Mouse (Mus musculus): ENCODE measurements around the gene Maml1. TPM values are rescaled to one million over a fixed set of nuclear protein-coding genes. Genes with fewer than 3 reads are reported as not detected.
A peak's percentile ranks its signal among the peaks of the same experiment; 100 is the strongest.

Maml1 gene
- 5.8 and 6.9 TPM in 2 replicates for polyA plus RNA-seq (2015; fragmentation: Nextera tagmentation; extraction: Ambion mirVana)

DNA sequence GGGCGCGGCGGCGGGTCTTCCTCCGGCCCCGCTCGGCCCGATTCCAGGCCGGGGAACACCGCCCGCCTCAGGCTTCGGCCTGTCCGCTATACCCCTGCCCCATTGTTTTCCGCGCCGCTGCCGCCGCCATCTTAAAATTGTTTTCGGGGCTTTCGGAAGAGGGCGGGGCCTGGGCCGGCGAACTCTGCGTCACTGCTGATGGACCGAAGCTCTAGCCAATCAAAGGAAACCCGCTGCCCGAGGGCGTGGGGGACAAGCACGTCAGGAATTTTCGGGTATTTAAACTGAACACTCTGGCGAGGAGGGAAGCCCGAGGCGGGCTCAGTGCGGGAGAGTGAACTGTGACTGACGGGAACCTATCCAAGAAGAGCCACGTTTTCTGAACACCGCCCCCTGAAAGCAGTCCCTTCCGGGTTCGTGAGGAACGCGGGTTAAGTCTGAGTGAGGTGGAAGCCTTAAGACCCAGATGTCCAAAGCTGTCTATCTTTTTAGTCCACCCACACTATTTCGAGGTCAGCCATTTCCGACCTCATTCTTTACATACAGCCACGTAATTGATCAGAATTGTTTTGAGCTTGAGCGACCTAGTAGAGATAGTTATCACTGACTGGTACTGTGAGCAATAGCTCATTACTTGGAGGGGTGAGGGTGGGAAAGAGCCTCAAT is at the start of gene Maml1:
TSS of gene Maml1 (minus strand) at position 122 of the 666 bp plus-strand sequence.
- H3K4me2 ChIP-seq (replicated peaks), result peak within 1 kb of the TSS; percentile 61

DNA sequence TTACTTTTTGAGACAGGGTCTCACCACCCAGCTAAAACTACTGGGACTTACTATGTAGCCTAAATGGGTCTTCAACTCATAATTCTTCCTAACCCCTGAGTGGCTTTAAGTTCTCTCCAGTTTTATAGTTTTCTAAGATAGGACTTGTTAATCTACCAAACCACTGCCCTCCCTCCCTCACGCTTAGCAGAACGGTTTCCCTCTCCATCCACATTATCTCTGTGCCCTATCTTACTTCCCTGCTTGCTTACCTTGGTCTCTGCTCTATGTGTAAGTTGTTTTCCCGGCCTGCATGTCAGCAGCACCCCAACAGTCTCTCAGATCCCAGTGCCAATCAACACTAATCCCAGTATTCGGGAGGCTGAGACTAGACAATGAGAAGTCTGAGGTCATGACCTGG is 44.8 kb upstream of the Maml1 start:
- Histone ChIP-seq H3K27me3 (no peaks in the 10 kb centered on the region), H3K9me3 (replicated peaks) (no peaks in the 10 kb centered on the region), H3K4me2 (replicated peaks) (no peak overlapping the region), H3K9ac (no peak overlapping the region), H3K36me3 (no peaks in the 10 kb centered on the region), H3K27ac (replicated peaks) (no peak overlapping the region), H3K4me1 (no peaks in the 10 kb centered on the region), H3K4me3 (replicated peaks) (no peak overlapping the region)
- no peak for ATAC-seq (ENCODE audit: insufficient number of reproducible peaks, low FRiP score, low TSS enrichment, low read depth)
- 67% methylated on average over 4 of the region's 4 CpGs for WGBS

More for the DNA sequence above, at the start of gene Maml1:
- H3K4me3 ChIP-seq (replicated peaks), result peak within 1 kb of the TSS; percentile 83
- peak; percentile 99 for ATAC-seq (ENCODE audit: insufficient number of reproducible peaks, low FRiP score, low TSS enrichment, low read depth)
- no peaks in the 10 kb centered on the region for H3K9me3 ChIP-seq (replicated peaks)
- H3K4me1 ChIP-seq, result peaks cover 21% of the 10 kb centered on the region
- H3K27ac ChIP-seq (replicated peaks), result peak within 1 kb of the TSS; percentile 98
- under 1% methylated on average over 43 of the region's 45 CpGs for WGBS
- peak within 1 kb of the TSS; percentile 98 for H3K9ac ChIP-seq
- H3K36me3 ChIP-seq, result peaks cover 34% of the 10 kb centered on the region
- no peaks in the 10 kb centered on the region for H3K27me3 ChIP-seq

DNA sequence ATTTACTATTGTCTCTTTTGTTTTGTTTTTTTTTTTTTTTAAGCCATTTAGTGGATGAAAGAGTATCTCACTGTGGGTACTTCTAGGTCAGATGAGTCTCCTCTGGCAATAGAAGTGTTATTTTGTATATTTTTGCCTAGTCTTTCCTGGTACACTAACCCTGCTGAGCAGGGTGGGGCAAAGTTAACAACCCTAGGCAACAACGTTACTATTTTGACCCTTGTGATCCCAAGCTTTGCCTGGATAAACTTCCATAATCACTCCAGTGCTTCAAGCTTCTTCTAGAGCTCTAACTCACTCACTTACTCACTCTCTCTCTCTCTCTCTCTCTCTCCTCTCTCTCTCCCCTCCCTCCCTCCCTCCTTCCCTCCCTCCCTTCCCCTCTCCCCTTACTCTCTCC is 44.0 kb upstream of the Maml1 start:
- Histone ChIP-seq H3K27ac (replicated peaks) (no peak overlapping the region), H3K27me3 (no peaks in the 10 kb centered on the region), H3K4me3 (replicated peaks) (no peak overlapping the region), H3K36me3 (no peaks in the 10 kb centered on the region), H3K4me1 (no peaks in the 10 kb centered on the region), H3K9me3 (replicated peaks) (no peaks in the 10 kb centered on the region), H3K4me2 (replicated peaks) (no peak overlapping the region), H3K9ac (no peak overlapping the region)
- 28% methylated on average over 1 of the region's 1 CpGs for WGBS
- ATAC-seq (ENCODE audit: insufficient number of reproducible peaks, low FRiP score, low TSS enrichment, low read depth), result no peak

DNA sequence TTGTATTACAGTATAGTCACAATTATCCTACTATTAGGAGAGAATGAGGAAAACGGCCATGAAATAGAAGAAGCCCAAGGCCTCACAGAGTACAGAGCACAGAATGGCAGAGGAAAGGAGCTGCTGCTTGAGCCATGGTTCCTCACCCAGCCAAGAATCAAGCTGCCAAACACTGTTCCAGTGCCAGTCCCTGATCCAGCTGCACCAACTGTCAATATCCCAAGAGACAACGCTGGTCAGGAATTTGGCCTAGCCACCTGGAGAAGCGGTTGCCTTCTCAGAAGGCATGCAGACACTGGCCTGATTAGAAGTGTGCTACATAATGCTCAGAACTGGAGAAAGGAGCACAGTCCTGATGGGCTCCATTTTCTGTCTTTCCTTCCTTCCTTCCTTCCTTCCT is 41.1 kb upstream of the Maml1 start:
- no peaks in the 10 kb centered on the region for H3K27me3 ChIP-seq
- H3K9me3 ChIP-seq (replicated peaks), result no peaks in the 10 kb centered on the region
- WGBS, result 78% methylated on average over 3 of the region's 3 CpGs
- H3K36me3 ChIP-seq, result no peaks in the 10 kb centered on the region
- no peaks in the 10 kb centered on the region for H3K4me1 ChIP-seq
- H3K9ac ChIP-seq, result no peak overlapping the region
- no peak overlapping the region for H3K27ac ChIP-seq (replicated peaks)
- no peak overlapping the region for H3K4me2 ChIP-seq (replicated peaks)
- ATAC-seq (ENCODE audit: insufficient number of reproducible peaks, low FRiP score, low TSS enrichment, low read depth), result no peak
- no peak overlapping the region for H3K4me3 ChIP-seq (replicated peaks)

DNA sequence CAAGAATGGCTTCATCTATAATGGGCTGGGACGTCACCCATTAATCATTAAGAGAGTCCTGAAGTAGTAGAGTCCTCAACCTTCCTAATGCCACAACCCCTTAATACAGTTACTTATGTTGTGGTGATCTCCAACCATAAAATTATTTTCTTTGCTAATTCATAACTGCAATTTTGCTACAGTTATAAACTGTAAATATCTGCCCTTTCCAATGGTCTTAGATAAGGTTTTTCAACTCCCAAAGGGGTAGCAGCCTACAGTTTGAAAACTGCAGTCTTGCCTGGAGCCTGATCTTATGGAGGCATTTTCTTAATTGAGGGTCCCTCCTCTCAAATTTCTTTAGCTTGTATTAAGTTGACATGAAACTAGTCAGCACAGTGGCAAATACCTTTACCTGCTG is 37.3 kb upstream of the Maml1 start:
- ATAC-seq (ENCODE audit: insufficient number of reproducible peaks, low FRiP score, low TSS enrichment, low read depth), result no peak
- 94% methylated on average over 1 of the region's 1 CpGs for WGBS
- H3K27ac ChIP-seq (replicated peaks), result no peak overlapping the region

DNA sequence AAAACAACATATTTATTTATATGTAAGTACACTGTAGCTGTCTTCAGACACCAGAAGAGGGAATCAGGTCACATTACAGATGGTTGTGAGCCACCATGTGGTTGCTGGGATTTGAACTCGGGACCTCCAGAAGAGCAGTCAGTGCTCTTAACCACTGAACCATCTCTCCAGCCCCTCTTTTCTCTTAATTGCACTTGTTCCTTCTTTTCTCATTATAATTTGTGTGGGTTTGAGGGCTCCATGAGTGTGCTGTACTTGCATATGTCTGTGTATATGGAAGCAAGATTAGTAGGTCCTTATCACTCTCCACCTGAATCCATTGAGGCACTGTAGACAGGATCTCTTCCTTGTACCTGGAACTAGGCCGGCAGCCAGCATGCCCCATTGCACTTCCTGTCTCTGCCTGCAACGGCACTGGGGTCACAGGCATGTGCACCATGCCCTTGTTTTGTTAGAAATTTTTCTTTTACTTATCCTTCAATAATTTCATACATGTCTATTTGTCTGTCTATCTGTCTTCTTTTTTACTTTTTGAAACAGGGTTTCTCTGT is 36.0 kb upstream of the Maml1 start:
- H3K9ac ChIP-seq, result no peak overlapping the region
- H3K27me3 ChIP-seq, result no peaks in the 10 kb centered on the region
- H3K27ac ChIP-seq (replicated peaks), result no peak overlapping the region
- no peaks in the 10 kb centered on the region for H3K9me3 ChIP-seq (replicated peaks)
- no peak overlapping the region for H3K4me3 ChIP-seq (replicated peaks)
- H3K4me1 ChIP-seq, result peaks cover 13% of the 10 kb centered on the region
- H3K36me3 ChIP-seq, result no peaks in the 10 kb centered on the region
- 92% methylated on average over 3 of the region's 3 CpGs for WGBS
- H3K4me2 ChIP-seq (replicated peaks), result no peak overlapping the region
- ATAC-seq (ENCODE audit: insufficient number of reproducible peaks, low FRiP score, low TSS enrichment, low read depth), result no peak

More for the DNA sequence above, 37.3 kb upstream of the Maml1 start:
- H3K4me1 ChIP-seq, result peaks cover 6% of the 10 kb centered on the region
- no peaks in the 10 kb centered on the region for H3K27me3 ChIP-seq
- H3K9me3 ChIP-seq (replicated peaks), result no peaks in the 10 kb centered on the region
- no peak overlapping the region for H3K4me3 ChIP-seq (replicated peaks)
- H3K9ac ChIP-seq, result no peak overlapping the region
- no peak overlapping the region for H3K4me2 ChIP-seq (replicated peaks)
- no peaks in the 10 kb centered on the region for H3K36me3 ChIP-seq

DNA sequence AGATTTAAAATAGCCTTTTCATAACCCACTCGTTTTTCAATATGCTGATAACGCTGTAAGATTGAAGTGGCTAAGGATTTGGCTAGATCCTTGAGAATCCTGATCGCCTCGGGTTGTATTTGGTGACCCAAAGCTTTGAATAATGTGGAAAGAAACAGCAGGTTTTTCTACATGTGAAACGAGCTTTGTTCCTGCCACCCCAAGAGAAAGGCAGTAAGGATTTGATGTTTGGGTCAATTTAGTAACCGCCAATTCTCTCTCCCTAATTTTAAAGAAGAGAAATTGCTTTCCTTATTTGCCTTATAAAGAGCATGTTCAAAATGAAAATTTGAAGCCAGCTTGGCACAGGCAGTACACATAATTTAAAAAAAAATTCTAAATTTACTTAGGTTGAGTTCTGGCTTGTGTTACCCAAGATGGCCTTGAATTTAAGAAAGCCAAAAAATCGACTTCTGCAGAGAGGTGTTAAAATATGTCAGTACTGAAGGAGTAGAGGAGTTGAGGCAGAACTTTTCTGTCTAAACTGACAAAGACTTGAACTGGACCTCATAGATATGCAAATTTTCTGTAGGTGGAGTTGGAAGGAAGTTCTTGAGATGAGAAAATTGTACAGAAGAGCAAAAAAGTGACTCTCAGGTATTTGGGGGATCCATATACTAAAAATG is 34.3 kb upstream of the Maml1 start:
- Histone ChIP-seq H3K4me3 (replicated peaks) (peak overlapping the region; percentile 96), H3K36me3 (no peaks in the 10 kb centered on the region), H3K27me3 (no peaks in the 10 kb centered on the region), H3K4me1 (peaks cover 15% of the 10 kb centered on the region), H3K9ac (peak overlapping the region; percentile 70), H3K4me2 (replicated peaks) (peak overlapping the region; percentile 58), H3K27ac (replicated peaks) (peak overlapping the region; percentile 83), H3K9me3 (replicated peaks) (no peaks in the 10 kb centered on the region)
- ATAC-seq (ENCODE audit: insufficient number of reproducible peaks, low FRiP score, low TSS enrichment, low read depth), result no peak
- 4% methylated on average over 7 of the region's 7 CpGs for WGBS

DNA sequence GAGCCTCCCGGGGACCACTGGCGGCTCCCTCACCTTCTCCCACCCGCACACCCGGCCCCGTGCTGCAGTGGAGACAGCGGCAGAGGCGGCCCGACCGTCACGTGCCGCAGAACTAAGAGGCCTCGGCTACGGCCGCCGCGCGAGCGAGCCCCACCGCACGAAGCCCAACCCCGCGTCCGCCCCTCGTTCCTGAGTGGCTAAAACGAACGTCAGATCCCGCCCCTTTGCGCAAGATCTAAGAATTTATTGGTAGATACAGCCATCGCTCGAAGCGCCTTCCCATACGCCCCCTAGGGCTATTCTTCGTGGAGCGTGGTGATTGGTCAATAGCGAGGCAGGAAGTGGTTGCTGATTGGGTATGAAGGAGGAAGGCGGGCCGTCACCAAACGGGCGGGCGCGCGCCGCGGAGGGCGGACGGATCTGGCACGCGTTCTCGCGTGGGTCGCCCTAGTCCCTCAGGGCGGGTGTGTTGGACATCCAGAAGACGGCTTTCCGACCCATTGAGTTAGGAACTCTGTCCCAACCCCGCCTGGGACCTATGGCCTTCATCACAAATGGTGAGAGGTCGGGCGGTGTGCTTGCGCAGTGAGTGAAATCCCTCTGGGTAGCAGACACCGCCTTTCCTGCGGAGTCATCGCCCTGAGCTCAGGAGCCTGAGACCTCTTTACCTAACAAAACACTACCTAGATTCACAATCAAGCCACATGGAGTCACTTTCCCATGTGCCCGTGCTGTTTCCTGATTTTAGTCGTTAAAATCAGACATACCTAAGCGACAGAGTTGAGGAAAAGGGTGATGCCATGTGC is 33.6 kb upstream of the Maml1 start, which contains the start of gene Canx:
TSS of gene Canx (minus strand) at position 178 of the 806 bp plus-strand sequence.
- WGBS, result under 1% methylated on average over 64 of the region's 64 CpGs
- Histone ChIP-seq H3K4me2 (replicated peaks) (peak within 1 kb of the TSS; percentile 58), H3K4me1 (peaks cover 15% of the 10 kb centered on the region), H3K4me3 (replicated peaks) (peak within 1 kb of the TSS; percentile 96), H3K27ac (replicated peaks) (peak within 1 kb of the TSS; percentile 92), H3K9me3 (replicated peaks) (no peaks in the 10 kb centered on the region), H3K36me3 (no peaks in the 10 kb centered on the region), H3K27me3 (no peaks in the 10 kb centered on the region), H3K9ac (peak within 1 kb of the TSS; percentile 93)
- peak; percentile 99 for ATAC-seq (ENCODE audit: insufficient number of reproducible peaks, low FRiP score, low TSS enrichment, low read depth)

DNA sequence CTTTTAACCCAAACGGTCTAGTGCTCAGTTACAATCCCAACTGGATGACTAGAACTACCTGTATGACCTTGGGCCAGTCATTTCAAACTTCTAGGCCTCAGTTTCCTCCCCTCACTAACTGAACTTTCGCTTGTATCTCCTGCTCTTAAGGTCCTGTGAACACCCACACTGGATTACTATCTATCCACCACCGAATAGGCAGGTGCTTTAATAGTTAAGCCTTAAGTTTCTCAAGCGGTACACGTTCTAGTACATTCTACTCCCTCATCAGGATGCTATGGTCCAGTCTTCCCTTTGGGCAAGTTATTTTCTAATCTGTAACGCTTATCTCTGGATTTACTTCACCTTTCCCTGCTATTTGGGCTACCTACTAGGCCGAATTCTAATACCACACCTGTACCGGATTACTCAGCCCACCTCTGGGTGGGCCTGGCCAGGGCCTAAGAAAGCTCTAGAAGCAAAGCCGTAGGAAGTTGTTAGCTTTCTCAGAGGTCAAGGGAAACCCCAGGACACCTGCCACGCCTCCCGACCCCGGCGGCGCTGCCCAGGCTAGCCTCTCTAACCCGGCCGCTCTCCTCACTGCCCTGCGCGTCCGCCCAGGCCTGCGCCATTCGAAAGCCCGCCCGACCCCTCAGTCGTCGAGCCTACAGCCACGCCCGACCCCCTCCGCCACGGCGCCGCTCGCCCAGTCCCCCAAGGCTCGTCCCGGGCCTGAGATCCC is 32.8 kb upstream of the Maml1 start:
- Histone ChIP-seq H3K9me3 (replicated peaks) (no peaks in the 10 kb centered on the region), H3K36me3 (no peaks in the 10 kb centered on the region), H3K4me3 (replicated peaks) (peak overlapping the region; percentile 96), H3K27ac (replicated peaks) (peak overlapping the region; percentile 92), H3K4me1 (peaks cover 15% of the 10 kb centered on the region), H3K27me3 (no peaks in the 10 kb centered on the region), H3K4me2 (replicated peaks) (peak overlapping the region; percentile 58), H3K9ac (peak overlapping the region; percentile 93)
- peak; percentile 77 for ATAC-seq (ENCODE audit: insufficient number of reproducible peaks, low FRiP score, low TSS enrichment, low read depth)
- WGBS, result 1% methylated on average over 34 of the region's 34 CpGs

DNA sequence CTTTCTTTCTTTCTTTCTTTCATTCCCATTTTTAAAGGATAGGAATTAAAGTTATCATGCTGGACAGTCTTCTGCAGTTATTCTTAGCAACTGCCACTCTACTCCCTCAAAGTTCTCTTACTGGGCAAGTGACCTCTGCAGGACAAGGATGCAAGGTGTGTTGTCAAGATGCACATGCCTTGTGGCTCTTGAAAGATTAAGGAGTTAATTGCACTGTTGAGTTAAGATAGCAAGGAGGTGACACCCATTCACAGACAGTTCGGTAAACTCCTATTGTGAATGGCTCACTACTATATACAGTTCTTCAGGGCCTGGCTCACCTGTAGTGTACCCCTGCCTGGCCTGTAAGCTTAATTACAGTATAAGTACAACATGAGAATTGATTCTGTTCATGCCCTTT is 31.7 kb upstream of the Maml1 start:
- no peaks in the 10 kb centered on the region for H3K9me3 ChIP-seq (replicated peaks)
- H3K27me3 ChIP-seq, result no peaks in the 10 kb centered on the region
- H3K9ac ChIP-seq, result no peak overlapping the region
- H3K4me1 ChIP-seq, result peaks cover 15% of the 10 kb centered on the region
- WGBS, result 39% methylated on average over 1 of the region's 1 CpGs
- 0 out of 2 replicates have a peak, but pooled peaks cover 3% of the 10 kb centered on the region for H3K36me3 ChIP-seq
- H3K4me2 ChIP-seq (replicated peaks), result peak overlapping the region; percentile 58
- no peak overlapping the region for H3K27ac ChIP-seq (replicated peaks)
- H3K4me3 ChIP-seq (replicated peaks), result peak overlapping the region; percentile 96
- ATAC-seq (ENCODE audit: insufficient number of reproducible peaks, low FRiP score, low TSS enrichment, low read depth), result no peak
